Mouse (Mus musculus) adipose tissue, adult 10 weeks (tissue): ENCODE measurements around the gene Igsf3. TPM values are rescaled to one million over a fixed set of nuclear protein-coding genes. Genes with fewer than 3 reads are reported as not detected.

Experiments used
- polyA plus RNA-seq: library from polyadenylated mRNA; stranded (reverse); fragments of 350-450 nt; fragmentation: Illumina TruSeq; extraction: RNeasy Lipid Tissue Mini Kit (QIAGEN cat#74804); gene quantifications from one replicate; pipeline ENCODE4 v1.2.3, GENCODE M21; 2014; ENCODE audit warnings: low read depth, low replicate concordance

The Igsf3 gene
- 6.8 TPM for polyA plus RNA-seq

DNA sequence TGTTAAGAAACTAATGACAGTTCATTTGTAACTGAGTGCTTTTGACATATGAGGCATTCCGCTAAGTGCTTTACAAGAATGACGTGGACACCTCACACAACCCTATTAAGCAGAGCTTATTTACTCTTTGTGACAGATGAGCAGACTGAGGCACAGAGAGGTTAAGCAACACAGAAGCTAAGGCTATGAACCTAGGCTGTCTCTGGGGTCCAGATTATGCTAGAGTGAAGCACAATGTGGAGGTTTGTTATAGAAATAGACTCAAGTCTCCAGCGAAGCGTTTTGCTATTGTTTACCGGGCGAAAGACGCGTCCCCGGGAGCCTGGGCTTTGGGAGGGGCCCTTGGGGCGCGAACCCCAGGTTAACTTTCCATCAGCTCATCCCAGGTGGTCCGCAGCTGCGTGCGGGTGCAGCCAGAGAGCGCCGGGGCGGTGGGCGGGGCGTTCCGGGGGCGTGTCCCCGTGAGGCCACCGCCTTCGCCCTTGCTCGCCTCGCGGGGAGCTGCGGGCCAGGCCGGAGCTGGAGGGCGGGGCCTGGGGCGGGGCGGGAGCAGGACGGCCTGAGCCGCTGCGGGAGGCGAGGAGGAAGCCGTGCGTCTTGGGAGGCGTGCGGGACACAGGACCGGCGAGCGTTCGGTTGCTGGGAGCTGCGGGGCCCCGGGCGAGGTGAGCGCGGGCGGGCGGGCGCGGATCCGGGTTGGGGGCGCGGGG, at the start of gene Igsf3:
Gene Igsf3, plus strand, starts transcription at position 546 of the 710 bp plus-strand sequence.

Other genes with a start within 250 kb of the Igsf3 start
- 3.9 TPM for gene Cd2, start 89.1 kb upstream of the Igsf3 start, polyA plus RNA-seq
- gene Atp1a1, start 227.6 kb downstream of the Igsf3 start, polyA plus RNA-seq: 211 TPM